Mouse (Mus musculus) megakaryocyte, embryonic 14.5 days (primary cell): Measurements from ENCODE around the gene Pcsk7. TPM values are rescaled to one million over a fixed set of nuclear protein-coding genes. Genes with fewer than 3 reads are reported as not detected.

Experiments
- H3K27me3 ChIP-seq: replicated peaks from 2 replicates; pipeline ENCODE3; 2012; ENCODE audit warnings: inconsistent platforms
- H3K36me3 ChIP-seq: replicated peaks from 2 replicates; pipeline ENCODE3; 2012; ENCODE audit warnings: low read length, inconsistent platforms, mixed read lengths
- H3K4me1 ChIP-seq: 2 replicates; pipeline ENCODE4 v1.6.1; 2012; ENCODE audit warnings: inconsistent platforms
- H3K4me3 ChIP-seq: replicated peaks from 2 replicates; pipeline ENCODE3; 2012; ENCODE audit warnings: moderate library complexity, mild to moderate bottlenecking, inconsistent platforms
- H3K9me3 ChIP-seq: 2 replicates; pipeline ENCODE4 v1.6.1; 2012; ENCODE audit warnings: inconsistent platforms
- FLI1 ChIP-seq: IDR thresholded peaks from 2 replicates; pipeline ENCODE4 v1.6.1; 2012; ENCODE audit warnings: low read length, inconsistent platforms, mixed read lengths
- GATA1 ChIP-seq: IDR thresholded peaks from 3 replicates; pipeline ENCODE4 v1.6.1; 2012; ENCODE audit warnings: mixed read lengths, low read length, inconsistent platforms, borderline replicate concordance
- polyA plus RNA-seq: library from polyadenylated mRNA; stranded (reverse); fragments of >175 nt; gene quantifications from 2 replicates; pipeline ENCODE4 v1.2.3, GENCODE M21; 2012; ENCODE audit warnings: low replicate concordance; ENCODE audit not compliant: insufficient read depth

Gene Pcsk7
- polyA plus RNA-seq, 1 experiment = 7.7 TPM

DNA sequence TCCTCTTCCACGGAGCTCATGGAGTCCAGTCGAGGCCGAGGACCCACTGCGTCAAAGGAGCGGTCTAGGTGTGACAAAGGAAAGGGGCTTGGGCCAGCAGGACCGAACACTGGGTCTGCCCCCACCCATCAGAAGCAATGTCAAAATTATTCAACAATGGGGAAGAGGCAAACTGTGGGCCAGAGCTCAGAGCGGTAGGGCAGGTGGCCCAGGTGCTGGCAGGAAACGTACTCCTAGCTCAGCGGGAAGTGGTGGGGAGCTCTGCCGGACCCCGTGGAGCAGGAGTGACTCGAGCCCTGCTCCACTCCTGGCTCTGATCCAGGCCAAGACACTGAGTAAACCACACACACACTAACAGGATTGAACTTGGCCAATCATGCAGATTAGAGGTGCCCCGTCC is 39.4 kb downstream of the Pcsk7 start:
- H3K27me3 ChIP-seq = peaks cover 2% of the 10 kb centered on the region
- H3K4me1 ChIP-seq = peaks cover 36% of the 10 kb centered on the region
- H3K36me3 ChIP-seq = peaks cover 99% of the 10 kb centered on the region
- no peak overlapping the region for H3K4me3 ChIP-seq
- no peaks in the 10 kb centered on the region for H3K9me3 ChIP-seq
- TF ChIP-seq FLI1 = no peak
- no peak for TF ChIP-seq GATA1

DNA sequence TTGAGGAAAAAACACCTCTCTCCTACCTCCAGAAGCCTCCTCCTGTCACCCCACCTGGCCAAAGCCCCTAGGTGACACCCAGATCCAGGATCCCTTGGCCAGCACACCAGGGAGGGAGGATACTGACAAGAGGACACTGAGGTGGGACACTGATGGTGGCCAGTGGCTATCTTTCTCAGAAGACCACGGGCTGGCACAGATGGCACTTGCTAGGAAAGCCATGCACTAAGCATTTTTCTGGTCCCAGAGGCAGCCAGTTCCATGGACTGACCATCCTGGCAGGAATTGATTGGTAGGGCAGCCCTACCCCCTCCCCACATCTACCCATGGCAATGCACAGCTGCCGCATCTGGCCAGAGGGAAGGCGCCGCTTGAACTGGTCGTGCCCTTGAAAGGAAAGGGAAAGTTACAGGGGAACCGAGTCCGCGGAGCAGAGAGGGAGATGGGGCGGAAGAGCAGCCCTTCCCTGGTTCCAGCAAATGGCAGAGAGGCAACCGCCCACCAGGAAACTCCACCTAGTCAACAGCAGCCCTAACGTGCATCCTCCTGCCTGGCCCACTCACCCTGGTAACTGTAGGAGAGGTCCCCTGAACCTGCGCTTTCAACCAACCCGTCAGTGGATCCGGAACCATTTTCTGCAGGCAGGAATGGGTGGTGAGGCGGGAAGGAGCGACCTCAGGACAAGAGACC is 40.0 kb downstream of the Pcsk7 start:
- Histone ChIP-seq H3K4me3 (no peak overlapping the region), H3K36me3 (peaks cover 96% of the 10 kb centered on the region), H3K4me1 (peaks cover 36% of the 10 kb centered on the region), H3K27me3 (peaks cover 2% of the 10 kb centered on the region), H3K9me3 (no peaks in the 10 kb centered on the region)
- no peak for TF ChIP-seq FLI1
- TF ChIP-seq GATA1 = no peak

DNA sequence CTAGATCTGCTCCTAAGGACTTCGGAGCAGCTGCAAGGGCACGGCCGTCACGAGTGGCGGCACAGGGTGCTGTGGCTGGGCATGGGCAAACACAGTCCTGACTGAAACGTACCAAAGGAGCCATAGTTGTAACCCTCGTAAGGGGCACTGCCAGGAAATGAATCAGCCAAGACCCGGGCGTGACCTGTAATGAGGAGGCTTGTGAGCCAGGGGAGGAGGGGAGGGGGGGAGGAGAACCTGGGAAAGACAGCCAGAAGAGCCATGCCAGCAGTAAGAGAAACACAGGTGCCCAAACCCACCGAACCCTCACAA is 40.5 kb downstream of the Pcsk7 start:
- H3K4me3 ChIP-seq = no peak overlapping the region
- peaks cover 96% of the 10 kb centered on the region for H3K36me3 ChIP-seq
- no peaks in the 10 kb centered on the region for H3K9me3 ChIP-seq
- peaks cover 36% of the 10 kb centered on the region for H3K4me1 ChIP-seq
- peaks cover 2% of the 10 kb centered on the region for H3K27me3 ChIP-seq
- no peak for TF ChIP-seq FLI1
- no peak for TF ChIP-seq GATA1

DNA sequence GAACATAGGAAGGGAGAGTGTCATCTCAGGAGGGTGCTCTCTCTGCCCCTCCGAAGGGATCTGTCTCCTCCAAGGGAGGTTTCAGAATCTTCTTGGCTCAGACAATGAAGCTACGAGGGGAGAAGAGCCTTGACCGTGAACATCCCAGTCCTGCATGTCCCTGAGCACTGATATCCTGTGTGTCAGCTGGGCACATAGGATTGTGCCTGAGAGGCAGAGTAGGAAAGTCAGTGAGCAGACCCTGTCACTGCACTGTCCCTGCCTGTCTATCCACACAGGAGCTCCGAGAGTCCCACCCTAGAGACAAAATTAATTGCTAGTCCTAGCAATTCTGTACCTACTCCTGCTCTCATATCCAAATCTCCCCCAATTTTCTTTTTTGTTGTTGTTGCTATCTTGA is 45.8 kb downstream of the Pcsk7 start:
- Histone ChIP-seq H3K4me1 (peaks cover 34% of the 10 kb centered on the region), H3K27me3 (no peaks in the 10 kb centered on the region), H3K4me3 (peak overlapping the region; percentile 48), H3K9me3 (no peaks in the 10 kb centered on the region), H3K36me3 (peaks cover 63% of the 10 kb centered on the region)
- TF ChIP-seq GATA1 (no peak), FLI1 (no peak)

DNA sequence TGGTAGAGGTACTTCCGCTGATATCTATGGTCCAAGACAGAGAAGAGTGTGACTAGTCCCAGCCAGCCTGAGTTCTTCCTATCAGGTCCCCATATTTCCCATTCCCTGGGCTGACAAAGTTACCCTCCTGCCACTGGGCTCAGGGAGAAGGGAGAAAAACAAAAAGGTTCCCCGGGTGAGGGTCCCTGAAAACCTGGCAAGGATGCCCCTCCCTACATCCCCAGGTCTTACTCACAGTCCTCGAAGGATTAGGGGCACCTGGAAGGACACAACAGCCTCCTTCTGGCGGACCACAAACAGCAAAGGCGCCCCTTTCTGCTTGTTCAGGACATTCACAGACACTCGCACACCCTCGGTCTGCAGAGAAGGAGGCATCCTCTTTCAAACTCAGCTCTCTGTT is 46.6 kb downstream of the Pcsk7 start:
- no peak for TF ChIP-seq FLI1
- TF ChIP-seq GATA1 = no peak
- Histone ChIP-seq H3K27me3 (no peaks in the 10 kb centered on the region), H3K4me1 (peaks cover 32% of the 10 kb centered on the region), H3K9me3 (no peaks in the 10 kb centered on the region), H3K36me3 (peaks cover 54% of the 10 kb centered on the region), H3K4me3 (peak overlapping the region; percentile 99)

DNA sequence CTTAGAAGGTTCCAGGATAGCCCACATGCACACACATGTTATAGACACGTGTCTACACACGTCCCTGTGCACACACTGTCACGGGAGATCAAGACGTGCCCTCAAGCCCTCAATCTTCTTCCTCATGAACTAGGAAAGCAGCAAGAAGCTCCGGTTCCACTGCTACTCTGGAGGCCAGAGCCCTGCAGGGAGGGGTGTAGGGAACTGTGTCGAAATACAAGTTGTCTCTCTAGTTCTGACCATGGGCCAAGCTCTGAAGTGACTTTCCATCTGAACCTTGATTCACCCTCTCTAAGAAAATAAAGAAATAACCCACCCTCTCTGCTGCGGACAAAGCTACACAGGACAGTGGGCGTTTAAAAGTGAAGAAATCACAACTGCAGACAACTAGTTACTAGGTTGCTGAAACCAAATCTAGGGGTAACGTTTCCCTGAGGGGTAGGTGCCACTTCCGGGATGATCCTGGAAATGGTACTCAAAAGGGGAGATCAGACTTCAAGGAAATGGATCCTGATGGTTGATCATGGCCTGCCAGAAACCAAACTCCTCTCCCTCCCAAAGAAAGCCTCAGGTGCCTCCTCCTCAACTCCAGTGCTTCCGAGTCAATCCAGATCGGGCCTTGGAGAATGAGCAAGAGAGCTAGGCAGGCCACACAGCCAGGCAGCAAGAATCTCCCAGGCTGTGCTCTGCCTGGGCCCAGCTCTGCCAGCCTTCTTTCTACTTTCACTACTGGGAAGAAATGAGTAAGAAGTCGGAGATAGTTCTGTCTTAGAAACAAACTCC is 47.4 kb downstream of the Pcsk7 start:
- TF ChIP-seq FLI1 (no peak), GATA1 (no peak)
- no peaks in the 10 kb centered on the region for H3K27me3 ChIP-seq
- H3K36me3 ChIP-seq = peaks cover 47% of the 10 kb centered on the region
- H3K9me3 ChIP-seq = no peaks in the 10 kb centered on the region
- H3K4me1 ChIP-seq = peaks cover 32% of the 10 kb centered on the region
- peak overlapping the region; percentile 99 for H3K4me3 ChIP-seq

DNA sequence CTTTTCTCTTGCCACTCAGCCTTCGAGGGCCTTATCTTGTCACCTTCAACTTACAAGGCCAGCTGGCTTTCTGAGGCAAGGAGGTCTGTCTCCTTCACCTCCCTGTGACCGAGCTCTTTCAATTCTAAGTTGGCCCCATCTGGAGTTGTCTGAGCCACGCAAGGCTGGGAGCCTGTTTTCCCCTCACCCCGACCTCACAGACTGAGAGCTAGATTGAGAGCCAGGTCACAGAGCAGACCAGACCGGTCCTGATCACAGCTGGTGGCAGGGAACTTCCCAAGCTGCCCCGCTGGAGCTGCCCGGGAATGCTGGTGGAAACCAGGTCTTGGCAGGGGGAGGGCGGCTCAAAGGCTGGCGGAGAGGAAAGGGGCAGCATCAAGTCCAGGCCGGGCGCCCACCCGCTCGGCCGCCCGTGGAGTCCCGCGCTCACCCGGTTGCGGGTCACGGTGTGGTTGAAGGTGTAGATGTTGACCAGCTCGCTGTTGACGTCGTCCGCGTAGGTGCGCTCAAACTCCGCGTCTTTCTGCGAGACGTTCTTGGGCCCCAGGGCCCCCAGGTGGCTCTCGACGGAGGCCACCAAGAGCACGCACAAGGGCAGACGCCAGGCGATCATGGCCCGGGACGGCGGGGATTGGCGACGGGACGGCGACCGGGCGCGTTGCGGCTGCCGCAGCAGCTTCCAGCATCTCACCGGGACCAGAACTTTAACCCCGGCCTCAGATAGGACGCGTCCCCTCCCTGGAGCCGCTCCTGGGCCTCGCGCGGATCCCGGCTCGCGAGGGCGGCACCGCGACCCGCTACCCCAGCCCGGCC is 48.2 kb downstream of the Pcsk7 start:
- peaks cover 32% of the 10 kb centered on the region for H3K4me1 ChIP-seq
- H3K9me3 ChIP-seq = no peaks in the 10 kb centered on the region
- peaks cover 45% of the 10 kb centered on the region for H3K36me3 ChIP-seq
- no peaks in the 10 kb centered on the region for H3K27me3 ChIP-seq
- TF ChIP-seq FLI1 = no peak
- H3K4me3 ChIP-seq = peak overlapping the region; percentile 99

DNA sequence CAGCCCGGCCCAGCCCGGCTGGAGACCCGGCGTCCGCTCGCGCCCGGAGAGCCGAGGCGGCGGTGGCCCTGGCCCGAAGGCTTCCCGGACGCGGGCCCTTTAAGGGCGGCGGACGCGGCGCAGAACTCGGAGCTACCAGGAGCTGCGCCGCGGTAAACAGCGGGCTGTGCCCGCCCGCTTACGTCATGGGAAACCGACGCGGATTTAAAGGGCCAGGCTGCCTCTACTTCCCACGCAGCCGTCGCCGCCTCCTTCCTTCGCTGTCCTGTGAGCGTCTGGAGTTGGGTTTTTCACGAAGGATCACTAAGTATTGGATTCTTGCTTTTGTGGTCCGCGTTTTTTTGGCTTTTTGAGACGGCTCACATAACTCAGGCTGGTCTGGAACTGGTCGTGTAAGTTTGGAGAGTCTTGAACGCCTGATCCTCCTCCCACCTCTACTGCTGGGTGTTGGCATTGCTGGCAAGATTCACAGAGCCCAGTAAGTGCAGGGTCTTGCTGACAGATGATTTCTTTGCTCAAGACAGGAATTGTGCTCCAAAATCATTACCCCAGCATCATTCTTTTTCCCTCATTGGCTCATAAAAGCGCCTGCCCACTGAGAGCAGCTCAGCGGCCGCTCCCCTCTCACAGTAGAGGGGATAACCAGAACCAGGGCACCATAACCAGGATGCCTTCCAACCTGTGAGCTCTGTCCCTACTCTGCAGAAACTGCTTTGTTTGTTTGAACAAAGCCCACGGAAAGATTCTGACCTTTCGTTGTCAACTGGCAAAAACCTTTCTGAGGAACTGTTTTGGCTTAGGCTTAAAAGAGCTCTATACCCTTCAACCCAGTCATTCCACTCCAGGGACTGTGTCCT is 49.0 kb downstream of the Pcsk7 start, which contains the start of gene Sidt2:
Sidt2 (minus strand) TSS at position 152 of the 857 bp plus-strand sequence.
- Histone ChIP-seq H3K36me3 (peaks cover 44% of the 10 kb centered on the region), H3K9me3 (no peaks in the 10 kb centered on the region), H3K27me3 (no peaks in the 10 kb centered on the region), H3K4me3 (peak within 1 kb of the TSS; percentile 99), H3K4me1 (peaks cover 38% of the 10 kb centered on the region)
- TF ChIP-seq FLI1 (no peak), GATA1 (no peak)

DNA sequence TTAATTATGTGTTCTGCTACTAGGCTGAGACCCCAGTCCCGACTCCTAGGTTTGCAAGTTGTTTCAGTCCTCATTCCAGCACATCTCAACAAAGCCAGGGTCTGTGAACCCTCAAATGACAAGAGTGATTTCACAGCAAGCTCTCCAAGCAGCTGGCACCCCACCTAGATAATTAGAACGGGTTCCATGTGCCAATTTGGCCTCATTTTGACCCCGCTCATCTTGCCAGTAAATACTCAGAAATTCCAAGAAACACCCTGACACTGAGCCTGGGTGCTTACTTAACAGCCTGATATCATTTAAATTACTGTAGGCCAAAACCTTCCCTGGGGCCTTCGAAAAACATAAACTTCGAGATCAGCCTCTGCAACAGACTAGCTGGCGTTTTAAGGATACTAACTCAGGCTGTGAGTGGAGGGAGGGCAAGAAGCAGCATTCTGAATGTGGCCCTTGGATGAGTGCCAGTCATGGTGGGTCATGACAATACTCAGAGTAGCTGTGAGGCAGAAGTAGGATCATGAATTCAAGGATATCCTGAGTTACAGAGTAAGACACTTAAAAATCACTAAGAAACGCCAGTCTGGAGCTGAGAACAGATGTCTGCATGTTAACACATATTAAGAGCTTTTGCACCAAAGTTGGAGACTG is 51.9 kb downstream of the Pcsk7 start:
- TF ChIP-seq FLI1 (no peak), GATA1 (no peak)
- no peaks in the 10 kb centered on the region for H3K27me3 ChIP-seq
- peaks cover 44% of the 10 kb centered on the region for H3K36me3 ChIP-seq
- peaks cover 44% of the 10 kb centered on the region for H3K4me1 ChIP-seq
- no peak overlapping the region for H3K4me3 ChIP-seq
- no peaks in the 10 kb centered on the region for H3K9me3 ChIP-seq
